Mouse (Mus musculus) brain, embryonic 14.5 days (tissue): ENCODE measurements around the gene Myocd. TPM values are rescaled to one million over a fixed set of nuclear protein-coding genes. Genes with fewer than 3 reads are reported as not detected.

Source experiments
- DNase-seq: peaks from one replicate; pipeline ENCODE4 v3.0.0-alpha.2; 2011; ENCODE audit warnings: low read depth
- CTCF ChIP-seq: fragments of 200-500 bp; IDR thresholded peaks from 2 replicates; pipeline ENCODE4 v1.5.1; 2012; ENCODE audit warnings: inconsistent platforms, mild to moderate bottlenecking, moderate library complexity, borderline replicate concordance; ENCODE audit not compliant: insufficient read depth, insufficient read length; ENCODE audit errors: extremely low read depth
- POLR2A ChIP-seq: fragments of 200-500 bp; IDR thresholded peaks from 2 replicates; pipeline ENCODE4 v1.6.1; 2012; ENCODE audit warnings: mild to moderate bottlenecking, inconsistent platforms, borderline replicate concordance; ENCODE audit not compliant: poor library complexity, insufficient read depth, insufficient read length, severe bottlenecking; ENCODE audit errors: extremely low read depth
- polyA plus RNA-seq: library from polyadenylated mRNA; depleted of rRNA; stranded (reverse); fragments of >200 nt; gene quantifications from 2 replicates; pipeline ENCODE4 v1.2.3, GENCODE M21; 2012

Myocd gene
- polyA plus RNA-seq, 1 experiment: 0.40 TPM

GRCm38 (mm10) chr11:65186974-65187373 is 82.8 kb downstream of the Myocd start:
- DNase-seq: no peak
- TF ChIP-seq CTCF: no peak
- no peak for TF ChIP-seq POLR2A

GRCm38 (mm10) chr11:65185114-65185513 is 84.7 kb downstream of the Myocd start:
- TF ChIP-seq CTCF (no peak), POLR2A (no peak)
- no peak for DNase-seq

DNA sequence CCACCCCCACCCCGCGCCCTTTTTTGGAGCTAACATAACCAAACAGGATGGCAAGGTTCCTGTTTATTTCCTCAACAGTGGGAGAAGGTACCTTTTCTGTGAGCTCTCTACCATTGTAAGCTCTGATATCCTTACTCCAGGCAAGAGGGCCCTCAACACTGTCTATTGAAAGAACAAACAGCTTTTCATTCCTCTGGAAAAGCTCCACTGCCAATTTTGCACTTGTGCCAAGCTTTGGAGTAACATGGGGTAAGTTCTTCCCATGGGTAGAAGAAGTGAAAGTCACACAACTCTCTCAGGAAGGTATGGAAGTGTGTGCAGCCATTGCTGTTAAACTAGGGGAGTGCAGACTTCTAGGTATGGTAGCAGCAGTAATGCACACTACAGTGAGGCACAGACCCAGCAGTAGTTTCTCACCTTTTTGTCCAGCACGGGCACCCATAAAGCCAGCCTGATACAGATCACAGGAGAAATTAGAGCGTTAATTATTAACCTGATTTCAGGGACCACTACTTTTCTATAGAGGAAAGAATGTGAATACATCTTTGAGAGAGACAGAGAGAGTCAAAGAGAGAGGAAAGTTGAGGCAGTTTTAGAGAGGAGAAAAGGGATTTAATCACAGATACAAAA is 99.6 kb downstream of the Myocd start:
- DNase-seq: no peak
- TF ChIP-seq CTCF (no peak), POLR2A (no peak)

DNA sequence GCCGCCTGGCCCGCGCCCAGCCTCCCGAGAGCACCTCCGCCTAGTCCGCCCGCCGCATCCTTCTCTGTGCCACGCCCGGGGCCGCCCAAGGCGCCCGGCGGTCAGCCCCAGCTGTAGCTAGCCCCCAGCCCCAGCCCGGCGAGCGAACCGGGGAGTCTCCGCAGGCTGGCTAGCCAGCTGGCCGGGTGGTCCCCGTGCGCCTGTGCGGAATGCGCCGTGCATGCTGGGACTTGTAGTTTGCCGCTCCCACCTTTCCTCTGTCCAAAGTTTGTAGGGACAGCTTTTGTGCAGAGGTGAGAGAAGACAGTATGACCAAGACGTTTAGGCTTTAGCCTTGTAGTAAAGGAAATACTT is 107.0 kb downstream of the Myocd start, which contains the start of gene Arhgap44:
Gene Arhgap44 (minus strand): TSS at position 195 of the 354 bp plus-strand sequence.
- TF ChIP-seq POLR2A (peak; percentile 72; the same call in 1 of the 2 replicates), CTCF (no peak)
- peak; percentile 85 for DNase-seq

GRCm38 (mm10) chr11:65161881-65162766 is 107.7 kb downstream of the Myocd start:
- TF ChIP-seq CTCF (no peak), POLR2A (no peak)
- DNase-seq: no peak

DNA sequence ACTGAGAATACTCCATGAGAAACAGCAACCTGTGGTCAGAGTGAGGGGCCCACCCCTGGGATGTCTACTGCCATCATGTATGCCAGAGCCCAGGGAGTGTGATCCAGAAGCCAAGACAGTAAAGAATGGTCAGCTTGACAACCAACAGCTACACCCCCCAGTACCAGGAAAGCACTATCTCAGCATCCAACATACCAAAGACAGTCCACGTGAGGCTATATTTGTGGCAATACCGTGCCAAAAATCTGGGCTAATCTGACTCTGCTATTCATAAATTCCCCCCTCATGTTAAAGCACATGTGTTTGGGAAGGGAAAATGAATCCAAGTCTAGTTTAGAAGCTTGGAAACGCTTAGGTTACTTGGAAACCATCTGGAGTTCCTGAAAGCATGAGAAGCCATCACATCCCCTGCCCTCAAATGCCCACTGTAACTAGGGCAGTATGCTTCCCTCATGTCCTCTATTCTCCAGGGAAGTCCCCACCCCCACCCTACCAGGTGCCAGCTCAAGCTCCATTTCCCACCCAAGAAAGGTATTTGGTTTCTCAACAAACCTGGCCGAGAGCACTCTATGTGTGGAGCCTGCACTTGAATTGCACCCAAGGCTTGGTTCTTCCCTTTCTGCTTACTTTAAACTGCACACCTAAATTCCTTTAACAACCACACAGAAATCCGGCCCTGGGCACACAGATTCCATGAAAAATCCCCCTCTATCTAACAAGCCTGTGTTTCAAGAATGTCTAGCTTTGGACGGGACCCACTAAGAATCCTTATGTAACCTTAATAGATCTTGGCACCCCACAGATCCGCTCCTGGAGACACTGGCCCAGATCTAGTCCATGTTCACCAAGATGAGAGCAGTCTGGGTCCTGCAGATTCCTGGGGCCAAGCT is 108.6 kb downstream of the Myocd start:
- DNase-seq: peak; percentile 6
- TF ChIP-seq POLR2A (no peak), CTCF (no peak)

GRCm38 (mm10) chr11:65159791-65160190 is 110.0 kb downstream of the Myocd start, which contains the start of gene 1700086D15Rik:
TSS of gene 1700086D15Rik (minus strand) at chr11:65159891.
- no peak for DNase-seq
- TF ChIP-seq CTCF (no peak), POLR2A (no peak)

DNA sequence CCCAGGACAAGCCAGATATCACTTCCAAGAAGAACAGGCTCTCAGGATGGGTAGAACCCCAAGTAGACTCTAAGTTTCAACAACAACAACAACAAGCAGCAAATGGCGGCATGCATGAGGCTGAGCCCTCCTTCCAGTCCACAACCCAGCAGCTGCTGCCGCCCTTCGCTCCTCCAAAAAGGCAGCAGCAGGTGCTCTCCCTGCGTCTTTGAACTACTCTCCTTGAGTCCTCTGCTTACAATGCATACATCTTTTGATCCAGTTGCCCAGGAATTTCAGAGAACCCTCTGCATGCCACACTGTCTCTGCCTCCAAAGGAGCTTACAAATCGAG is 111.2 kb downstream of the Myocd start:
- TF ChIP-seq CTCF (no peak), POLR2A (no peak)
- DNase-seq: no peak

GRCm38 (mm10) chr11:65157966-65158657 is 111.7 kb downstream of the Myocd start:
- no peak for DNase-seq
- TF ChIP-seq CTCF (no peak), POLR2A (no peak)

DNA sequence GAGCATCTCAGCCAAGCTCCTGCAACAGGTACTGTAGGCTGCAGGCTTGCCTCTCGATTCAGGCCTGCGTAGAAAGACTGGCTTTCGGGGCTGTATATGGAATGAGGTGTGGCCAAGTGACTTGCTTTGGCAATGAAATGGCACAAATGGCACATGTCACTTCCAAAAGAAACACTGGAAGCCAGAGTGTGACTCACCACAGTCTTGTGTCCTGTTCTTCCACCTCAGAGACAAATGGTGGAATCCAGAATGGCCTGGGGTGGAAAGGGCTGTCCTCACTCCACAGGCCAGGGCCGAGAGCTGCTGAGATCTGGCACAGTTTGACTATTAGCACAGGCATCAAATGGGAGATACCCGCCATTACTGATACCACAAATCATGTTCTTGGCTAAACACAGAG is 116.8 kb downstream of the Myocd start:
- TF ChIP-seq POLR2A (no peak), CTCF (no peak)
- DNase-seq: no peak

DNA sequence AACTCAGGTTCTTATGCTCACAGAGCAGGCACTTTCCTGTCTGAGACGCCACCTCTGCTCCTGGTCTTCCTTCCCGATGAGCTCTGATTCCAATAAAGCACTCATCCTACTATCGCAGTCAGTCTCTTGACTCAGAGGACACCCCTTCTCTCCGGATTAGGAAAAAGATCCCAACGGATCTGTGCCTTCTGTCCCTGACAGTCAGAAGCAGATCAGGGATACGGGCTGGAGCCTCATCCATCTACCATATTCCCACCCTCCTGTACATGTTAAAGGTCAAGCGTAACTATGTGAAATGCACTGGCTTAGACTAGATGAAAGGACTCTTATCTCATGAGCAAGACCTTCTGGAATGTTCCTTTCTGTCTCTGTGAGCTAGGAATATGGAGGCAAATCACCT is 121.3 kb downstream of the Myocd start:
- no peak for DNase-seq

More for the DNA sequence above, 121.3 kb downstream of the Myocd start:
- TF ChIP-seq POLR2A: no peak
- TF ChIP-seq CTCF: no peak
